Mouse (Mus musculus): ENCODE results near the gene Mrps11.

The Mrps11 gene

GRCm38 (mm10) chr7:78793895-78794570, 11.1 kb downstream of the Mrps11 start:
- DNase-seq (ENCODE audit: low spot score in 2 of 2), result no peak

- no peak for DNase-seq (ENCODE audit: low spot score in 2 of 2)
Measured at GRCm38 (mm10) chr7:78794571-78795092, 11.7 kb downstream of the Mrps11 start.

- DNase-seq (ENCODE audit: low spot score in 2 of 2), result no peak
Measured at GRCm38 (mm10) chr7:78796624-78797023, 13.7 kb downstream of the Mrps11 start.

- no peak for DNase-seq (ENCODE audit: low spot score in 2 of 2)
Measured at GRCm38 (mm10) chr7:78797843-78798455, 15.0 kb downstream of the Mrps11 start.

GRCm38 (mm10) chr7:78799730-78800496, 17.0 kb downstream of the Mrps11 start:
- no peak for DNase-seq (ENCODE audit: low spot score in 2 of 2)

- no peak for DNase-seq (ENCODE audit: low spot score in 2 of 2)
Measured at GRCm38 (mm10) chr7:78803841-78804240, 20.9 kb downstream of the Mrps11 start.

GRCm38 (mm10) chr7:78807192-78807591, 24.3 kb downstream of the Mrps11 start:
- no peak for DNase-seq (ENCODE audit: low spot score in 2 of 2)

GRCm38 (mm10) chr7:78813791-78814190, 30.9 kb downstream of the Mrps11 start:
- DNase-seq (ENCODE audit: low spot score in 2 of 2), result no peak

GRCm38 (mm10) chr7:78814766-78815165, 31.8 kb downstream of the Mrps11 start:
- DNase-seq (ENCODE audit: low spot score in 2 of 2), result no peak

GRCm38 (mm10) chr7:78818336-78818735, 35.4 kb downstream of the Mrps11 start:
- DNase-seq (ENCODE audit: low spot score in 2 of 2), result no peak

- DNase-seq (ENCODE audit: low spot score in 2 of 2), result no peak
Measured at GRCm38 (mm10) chr7:78826682-78827385, 43.9 kb downstream of the Mrps11 start.

- DNase-seq (ENCODE audit: low spot score in 2 of 2), result no peak
Measured at GRCm38 (mm10) chr7:78827749-78828362, 44.9 kb downstream of the Mrps11 start.

- no peak for DNase-seq (ENCODE audit: low spot score in 2 of 2)
Measured at GRCm38 (mm10) chr7:78835656-78836055, 52.7 kb downstream of the Mrps11 start.

- DNase-seq (ENCODE audit: low spot score in 2 of 2), result no peak
Measured at GRCm38 (mm10) chr7:78837250-78837649, 54.3 kb downstream of the Mrps11 start.

- DNase-seq (ENCODE audit: low spot score in 2 of 2), result no peak
Measured at GRCm38 (mm10) chr7:78841601-78842000, 58.7 kb downstream of the Mrps11 start.

Measured in urinary bladder, adult 18-20 months (tissue).